Mouse (Mus musculus): Measurements from ENCODE around the gene Myof.

GRCm38 (mm10) chr19:37959543-37960215 lies 83.7 kb downstream of the Myof start:
- TF ChIP-seq ZNF384 (IDR thresholded peaks at IDR 0.05; ENCODE audit: low read depth, low read length) = no peak
- 0 out of 2 replicates have a peak, but pooled peaks have one; percentile 14 for TF ChIP-seq MAFK (IDR thresholded peaks at IDR 0.05; ENCODE audit: insufficient read depth, low read depth, low read length)
- no peak for TF ChIP-seq CHD2 (IDR thresholded peaks at IDR 0.05; ENCODE audit: low read depth, low read length)
